Mouse (Mus musculus): ENCODE results near the gene Ttc7b. TPM values are rescaled to one million over a fixed set of nuclear protein-coding genes. Genes with fewer than 3 reads are reported as not detected.

Gene Ttc7b
- polyA plus RNA-seq, 1 experiment, result not detected

DNA sequence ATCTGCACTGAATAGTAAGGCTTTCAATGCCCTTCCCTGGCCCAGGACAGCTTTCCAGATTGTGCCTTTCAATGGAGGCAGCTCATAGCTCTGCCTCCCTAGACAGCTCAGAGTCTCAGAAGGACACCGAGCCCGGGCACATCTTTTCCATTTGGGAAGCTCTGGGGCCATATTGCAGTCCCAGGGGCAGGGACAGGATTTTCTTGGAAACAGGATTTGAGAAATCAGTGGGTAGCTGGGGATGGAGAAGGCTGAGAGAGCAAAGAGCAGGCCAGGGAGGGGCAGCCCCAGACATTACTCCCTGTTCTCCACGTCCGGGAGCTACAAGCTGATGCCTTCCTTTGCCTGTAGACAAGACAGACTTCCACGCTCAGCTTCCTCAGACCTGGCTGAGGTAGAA lies 9.0 kb upstream of the Ttc7b start:
- TF ChIP-seq POLR2A (IDR thresholded peaks at IDR 0.05; ENCODE audit: insufficient read depth, low read depth, low read length) (no peak), CTCF (IDR thresholded peaks at IDR 0.05; ENCODE audit: insufficient read depth, low read depth, low read length) (no peak)
- H3K4me3 ChIP-seq (ENCODE audit: insufficient read depth, low read depth, low read length), result no peak overlapping the region
- WGBS, result 93% methylated on average over 5 of the region's 5 CpGs
- peaks cover 24% of the 10 kb centered on the region for H3K4me1 ChIP-seq (ENCODE audit: control insufficient read depth, insufficient read depth, low read length)
- no peak overlapping the region for H3K27ac ChIP-seq (ENCODE audit: insufficient read depth, low read depth, low read length)

DNA sequence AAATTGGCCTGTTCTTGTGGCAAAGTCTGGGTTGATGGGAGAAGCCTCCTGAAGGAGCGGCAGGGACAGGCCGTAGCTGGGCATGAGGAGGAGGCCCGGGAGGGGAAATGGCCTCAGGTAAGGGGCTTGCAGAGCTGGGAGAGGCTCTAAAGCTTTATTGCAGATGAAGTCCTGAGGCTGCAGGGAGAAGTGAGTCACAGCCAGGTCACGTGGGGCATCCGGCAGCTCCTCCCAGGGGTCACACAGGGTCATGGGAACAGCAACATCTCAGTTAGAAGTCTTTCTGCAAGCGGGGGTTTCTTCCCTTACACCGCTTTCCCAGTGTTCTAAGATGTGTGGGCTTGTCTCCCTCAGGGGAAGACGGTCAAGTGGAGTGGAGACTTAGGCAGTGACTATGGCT lies 8.5 kb upstream of the Ttc7b start:
- TF ChIP-seq POLR2A (IDR thresholded peaks at IDR 0.05; ENCODE audit: insufficient read depth, low read depth, low read length), result no peak
- no peak for TF ChIP-seq CTCF (IDR thresholded peaks at IDR 0.05; ENCODE audit: insufficient read depth, low read depth, low read length)
- no peak overlapping the region for H3K4me3 ChIP-seq (ENCODE audit: insufficient read depth, low read depth, low read length)
- 55% methylated on average over 8 of the region's 8 CpGs for WGBS
- H3K4me1 ChIP-seq (ENCODE audit: control insufficient read depth, insufficient read depth, low read length), result peaks cover 21% of the 10 kb centered on the region
- no peak overlapping the region; the same call in 1 of the 2 replicates for H3K27ac ChIP-seq (ENCODE audit: insufficient read depth, low read depth, low read length)

DNA sequence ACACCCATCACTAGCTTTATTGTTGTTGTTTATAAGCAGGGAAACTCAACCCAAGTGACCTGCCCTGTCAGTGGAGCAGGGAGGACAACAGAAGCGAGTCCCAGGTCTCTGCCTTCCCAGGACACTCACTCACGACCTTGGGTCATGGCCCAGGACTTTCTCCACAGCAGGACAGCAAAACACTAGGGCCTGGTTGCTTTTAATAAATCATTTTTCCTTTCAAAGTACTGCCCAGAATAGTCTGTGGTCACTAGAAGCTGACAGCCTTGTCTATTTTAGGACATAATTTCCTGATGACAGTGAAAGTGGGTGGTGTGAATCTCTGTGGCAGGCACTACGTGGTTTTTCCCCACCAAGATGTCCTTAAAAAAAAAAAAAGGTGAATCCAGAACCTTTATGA lies 7.6 kb upstream of the Ttc7b start:
- peaks cover 21% of the 10 kb centered on the region for H3K4me1 ChIP-seq (ENCODE audit: control insufficient read depth, insufficient read depth, low read length)
- 78% methylated on average over 3 of the region's 3 CpGs for WGBS
- TF ChIP-seq CTCF (IDR thresholded peaks at IDR 0.05; ENCODE audit: insufficient read depth, low read depth, low read length) (no peak), POLR2A (IDR thresholded peaks at IDR 0.05; ENCODE audit: insufficient read depth, low read depth, low read length) (no peak)
- H3K27ac ChIP-seq (ENCODE audit: insufficient read depth, low read depth, low read length), result 0 out of 2 replicates have a peak overlapping the region, but pooled peaks have one; percentile 24
- H3K4me3 ChIP-seq (ENCODE audit: insufficient read depth, low read depth, low read length), result no peak overlapping the region

DNA sequence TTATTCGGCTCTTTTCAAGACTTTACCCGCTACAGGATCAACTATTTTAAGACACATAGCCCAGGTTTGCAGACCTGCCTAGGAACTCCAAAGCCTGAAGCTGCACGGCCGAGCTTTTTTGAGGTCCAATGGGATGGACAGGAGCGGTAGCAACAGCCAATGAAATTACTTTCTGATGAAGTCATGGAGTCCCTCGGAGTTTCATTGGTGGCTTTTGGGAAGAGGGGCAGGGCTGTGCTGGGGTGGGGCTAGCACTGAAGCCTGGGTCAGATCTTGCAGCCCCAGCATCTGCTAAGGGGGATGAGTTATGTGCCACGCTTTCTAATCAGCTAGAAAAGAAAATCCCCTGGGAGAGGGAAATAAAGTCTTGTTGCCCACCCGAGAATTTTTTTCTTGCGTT lies 7.1 kb upstream of the Ttc7b start:
- peaks cover 21% of the 10 kb centered on the region for H3K4me1 ChIP-seq (ENCODE audit: control insufficient read depth, insufficient read depth, low read length)
- peak overlapping the region; percentile 12; the same call in 1 of the 2 replicates for H3K4me3 ChIP-seq (ENCODE audit: insufficient read depth, low read depth, low read length)
- WGBS, result 15% methylated on average over 9 of the region's 9 CpGs
- 0 out of 2 replicates have a peak overlapping the region, but pooled peaks have one; percentile 24 for H3K27ac ChIP-seq (ENCODE audit: insufficient read depth, low read depth, low read length)
- TF ChIP-seq CTCF (IDR thresholded peaks at IDR 0.05; ENCODE audit: insufficient read depth, low read depth, low read length) (no peak), POLR2A (IDR thresholded peaks at IDR 0.05; ENCODE audit: insufficient read depth, low read depth, low read length) (no peak; the same call in 1 of the 2 replicates)

DNA sequence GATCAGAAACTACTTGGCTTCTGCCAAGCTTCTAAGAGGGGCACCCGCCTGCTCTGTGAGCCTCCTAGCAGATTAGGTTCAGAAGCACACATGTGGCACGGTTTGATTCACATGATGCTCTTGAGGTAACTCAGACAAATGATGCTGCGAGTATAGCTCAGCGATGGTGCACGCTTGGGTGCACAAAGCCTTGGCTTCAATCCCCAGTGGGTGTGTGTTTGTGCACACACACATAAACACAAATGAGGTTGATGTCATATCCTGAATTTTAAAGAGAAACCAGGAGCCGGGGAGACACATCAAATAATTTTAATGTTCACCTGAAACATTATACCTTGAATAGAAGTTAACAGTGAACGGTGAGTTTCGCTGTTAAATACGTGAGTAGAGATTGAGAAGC lies 6.6 kb upstream of the Ttc7b start:
- no peak overlapping the region for H3K27ac ChIP-seq (ENCODE audit: insufficient read depth, low read depth, low read length)
- H3K4me3 ChIP-seq (ENCODE audit: insufficient read depth, low read depth, low read length), result no peak overlapping the region
- 39% methylated on average over 9 of the region's 9 CpGs for WGBS

DNA sequence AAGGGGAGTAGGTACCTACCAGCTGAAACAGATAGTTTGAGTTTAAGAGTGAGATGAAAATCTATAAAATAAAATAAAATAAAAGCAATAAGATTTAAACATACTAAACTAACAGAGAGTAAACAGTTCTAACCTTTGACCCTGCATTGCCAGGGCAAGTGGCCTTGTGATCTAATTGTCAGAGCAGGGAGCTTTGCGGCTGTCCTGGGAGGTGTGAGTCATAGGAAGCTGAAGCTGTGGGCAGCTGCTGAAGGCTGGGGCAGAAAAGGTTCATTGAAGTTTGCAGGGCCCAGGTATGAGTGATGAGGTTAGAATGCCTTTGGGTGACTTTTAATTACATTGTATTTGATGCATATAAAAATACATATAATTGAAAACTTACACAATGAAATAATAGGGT lies 5.3 kb upstream of the Ttc7b start:
- TF ChIP-seq CTCF (IDR thresholded peaks at IDR 0.05; ENCODE audit: insufficient read depth, low read depth, low read length) (no peak), POLR2A (IDR thresholded peaks at IDR 0.05; ENCODE audit: insufficient read depth, low read depth, low read length) (no peak)

More for the DNA sequence above, 6.6 kb upstream of the Ttc7b start:
- TF ChIP-seq POLR2A (IDR thresholded peaks at IDR 0.05; ENCODE audit: insufficient read depth, low read depth, low read length), result no peak
- no peak for TF ChIP-seq CTCF (IDR thresholded peaks at IDR 0.05; ENCODE audit: insufficient read depth, low read depth, low read length)
- H3K4me1 ChIP-seq (ENCODE audit: control insufficient read depth, insufficient read depth, low read length), result peaks cover 23% of the 10 kb centered on the region

DNA sequence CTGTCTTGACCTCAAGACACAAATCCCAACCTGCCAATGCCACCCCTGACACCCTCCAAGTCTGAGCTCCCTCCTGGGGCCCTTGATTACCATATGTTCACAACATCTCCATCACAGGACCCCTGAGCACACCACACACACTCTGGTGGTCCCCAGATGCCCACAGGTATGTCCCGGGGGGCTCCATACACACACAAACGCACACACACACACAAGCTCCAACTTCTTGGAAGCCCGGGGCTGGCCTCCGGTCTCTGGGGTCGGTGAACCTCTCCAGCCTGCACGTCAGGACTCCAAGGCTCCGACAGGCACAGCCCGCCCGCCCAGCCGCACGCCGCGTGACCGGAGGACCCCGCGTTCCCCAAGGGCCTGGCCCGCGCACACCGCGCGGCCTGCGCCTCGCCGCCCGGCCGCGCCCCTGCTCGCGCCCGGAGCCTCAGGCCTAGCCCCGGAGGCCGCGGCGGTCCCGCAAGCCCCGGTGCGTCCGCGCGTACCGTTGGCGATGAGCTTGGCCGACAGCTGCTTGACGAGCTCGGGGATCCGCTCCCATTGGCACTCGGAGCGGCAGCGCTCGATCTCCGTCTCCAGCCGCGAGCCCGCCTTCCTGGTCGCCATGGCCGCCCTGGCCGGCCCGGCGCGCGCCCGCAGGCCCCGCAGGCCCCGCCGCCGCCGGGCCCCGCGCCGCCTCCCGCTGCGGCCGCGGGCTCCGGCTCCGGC lies 391 bp downstream of the Ttc7b start:
- 12% methylated on average over 76 of the region's 76 CpGs for WGBS
- Histone ChIP-seq H3K27ac (ENCODE audit: insufficient read depth, low read depth, low read length) (peak overlapping the region; percentile 60), H3K4me3 (ENCODE audit: insufficient read depth, low read depth, low read length) (peak overlapping the region; percentile 93), H3K4me1 (ENCODE audit: control insufficient read depth, insufficient read depth, low read length) (peaks cover 30% of the 10 kb centered on the region)
- TF ChIP-seq POLR2A (IDR thresholded peaks at IDR 0.05; ENCODE audit: insufficient read depth, low read depth, low read length), result no peak
- TF ChIP-seq CTCF (IDR thresholded peaks at IDR 0.05; ENCODE audit: insufficient read depth, low read depth, low read length), result no peak

More for the DNA sequence above, 5.3 kb upstream of the Ttc7b start:
- WGBS, result 69% methylated on average over 1 of the region's 1 CpGs
- peaks cover 25% of the 10 kb centered on the region for H3K4me1 ChIP-seq (ENCODE audit: control insufficient read depth, insufficient read depth, low read length)
- no peak overlapping the region for H3K27ac ChIP-seq (ENCODE audit: insufficient read depth, low read depth, low read length)
- no peak overlapping the region for H3K4me3 ChIP-seq (ENCODE audit: insufficient read depth, low read depth, low read length)

DNA sequence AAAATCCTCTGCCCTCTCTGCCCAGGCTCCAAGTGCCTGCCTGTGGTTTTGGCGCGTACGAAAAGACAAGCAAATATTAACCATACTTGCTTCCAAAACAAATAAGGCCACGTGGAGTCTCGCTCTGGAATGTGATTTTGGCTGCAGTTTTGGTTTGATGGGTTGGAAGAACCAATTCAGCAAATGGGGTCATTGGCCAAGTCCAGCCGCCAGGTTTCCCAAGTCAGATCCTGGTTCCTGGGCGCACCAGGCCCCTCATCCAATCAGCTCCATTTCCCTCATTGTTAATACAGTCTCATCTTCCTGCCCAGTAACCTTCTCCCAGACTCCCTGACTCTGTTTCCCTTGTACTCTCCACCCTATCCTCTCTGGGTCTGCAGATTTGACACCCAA lies 946 bp downstream of the Ttc7b start:
- Histone ChIP-seq H3K4me1 (ENCODE audit: control insufficient read depth, insufficient read depth, low read length) (peaks cover 31% of the 10 kb centered on the region), H3K4me3 (ENCODE audit: insufficient read depth, low read depth, low read length) (peak overlapping the region; percentile 93), H3K27ac (ENCODE audit: insufficient read depth, low read depth, low read length) (0 out of 2 replicates have a peak overlapping the region, but pooled peaks have one; percentile 60)
- no peak for TF ChIP-seq POLR2A (IDR thresholded peaks at IDR 0.05; ENCODE audit: insufficient read depth, low read depth, low read length)
- no peak for TF ChIP-seq CTCF (IDR thresholded peaks at IDR 0.05; ENCODE audit: insufficient read depth, low read depth, low read length)
- WGBS, result 12% methylated on average over 7 of the region's 7 CpGs

DNA sequence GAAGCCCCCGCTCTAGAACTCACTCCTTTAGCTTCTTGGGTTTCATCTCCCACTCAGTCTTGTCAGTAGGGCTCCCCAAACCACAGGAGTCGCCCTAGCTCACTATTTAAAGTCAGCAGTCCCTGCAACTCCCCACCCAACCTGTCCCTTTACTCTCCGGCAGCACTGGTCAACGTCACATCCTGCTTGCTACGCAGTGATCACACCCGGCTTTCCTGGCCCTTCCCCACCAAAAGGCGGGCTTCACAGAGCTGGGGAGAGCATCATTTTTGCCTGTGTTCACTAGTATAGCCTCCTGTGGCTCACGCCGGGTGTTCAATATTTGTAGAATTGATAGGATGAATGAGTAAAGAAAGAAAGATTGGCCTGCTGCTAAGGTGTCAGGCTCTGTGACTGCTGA lies 3.3 kb downstream of the Ttc7b start:
- 91% methylated on average over 9 of the region's 9 CpGs for WGBS
- TF ChIP-seq CTCF (IDR thresholded peaks at IDR 0.05; ENCODE audit: insufficient read depth, low read depth, low read length) (no peak), POLR2A (IDR thresholded peaks at IDR 0.05; ENCODE audit: insufficient read depth, low read depth, low read length) (no peak)
- Histone ChIP-seq H3K4me1 (ENCODE audit: control insufficient read depth, insufficient read depth, low read length) (peaks cover 39% of the 10 kb centered on the region), H3K4me3 (ENCODE audit: insufficient read depth, low read depth, low read length) (no peak overlapping the region), H3K27ac (ENCODE audit: insufficient read depth, low read depth, low read length) (no peak overlapping the region)
